Comparison of ENCODE assay signal across 23 mouse cellular contexts in the genomic region with DNA sequence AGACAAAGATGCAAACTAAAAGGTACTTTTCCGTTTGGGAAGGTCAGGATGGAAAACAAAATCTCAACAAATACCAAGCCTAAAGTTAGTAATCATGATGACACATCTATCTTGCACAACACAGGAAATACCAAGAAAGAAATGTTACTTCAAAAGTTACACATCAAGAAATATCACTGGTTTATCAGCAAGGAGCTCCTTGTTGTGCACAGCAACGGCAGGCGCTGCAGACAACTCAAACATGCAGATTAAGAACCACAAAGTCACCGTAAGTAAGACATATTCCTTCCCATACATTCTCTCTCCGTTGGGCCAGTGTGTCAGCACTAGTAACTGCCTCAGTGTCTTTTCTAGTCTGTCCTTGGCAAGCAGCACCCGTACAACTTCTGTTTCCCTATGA. TPM values are rescaled to one million over a fixed set of nuclear protein-coding genes. Genes with fewer than 3 reads are reported as not detected.
DNase-seq lines count a peak whose midpoint lies in the region; ATAC-seq and TF ChIP-seq lines count a peak whose summit lies in the region.
"Had no signal": no experiment of that assay in that cellular context is flagged by ENCODE, and none has a peak within 500 bp of the region (broad histone marks: within the 10 kb centered on the region; RNA-seq: fewer than 3 reads in every experiment).

No protein-coding gene starts in this region.

- H3K27me3 ChIP-seq in intestine, postnatal 0 days (replicated peaks; ENCODE audit: control insufficient read depth, insufficient read depth, low read length), result no peaks in the 10 kb centered on the region
- H3K27me3 ChIP-seq in intestine, embryonic 15.5 days (replicated peaks), result no peaks in the 10 kb centered on the region
- H3K27me3 ChIP-seq: heart, embryonic 15.5 days; midbrain, embryonic 15.5 days had no signal

- no peak for TF ChIP-seq CTCF in intestine, postnatal 0 days (IDR thresholded peaks at IDR 0.05; ENCODE audit: low read depth)

- peak overlapping the region; percentile 15; the same call in 1 of the 2 replicates for H3K27ac ChIP-seq in intestine, postnatal 0 days (ENCODE audit: low read depth, low read length)
- H3K27ac ChIP-seq in intestine, embryonic 15.5 days, result no peak overlapping the region
- H3K27ac ChIP-seq: heart, adult 2 months; heart, embryonic 15.5 days; hindbrain, embryonic 10.5 days; limb, embryonic 10.5 days; midbrain, embryonic 15.5 days had no signal

- H3K36me3 ChIP-seq in intestine, postnatal 0 days (ENCODE audit: control insufficient read depth, insufficient read depth), result peaks cover 41% of the 10 kb centered on the region
- peaks cover 34% of the 10 kb centered on the region for H3K36me3 ChIP-seq in intestine, embryonic 15.5 days

- no peak overlapping the region for H3K4me2 ChIP-seq in intestine, postnatal 0 days (replicated peaks; ENCODE audit: low read depth)
- no peak overlapping the region for H3K4me2 ChIP-seq in intestine, embryonic 15.5 days (replicated peaks)
- H3K4me2 ChIP-seq: heart, embryonic 15.5 days; liver, embryonic 11.5 days; midbrain, embryonic 15.5 days had no signal

- ATAC-seq in intestine, postnatal 0 days, result no peak
- no peak for ATAC-seq in intestine, embryonic 15.5 days
- ATAC-seq in megakaryocyte, adult 5-6 weeks (ENCODE audit: poor library complexity, severe bottlenecking), result peak; percentile 81
- ATAC-seq: forebrain, embryonic 14.5 days; midbrain, embryonic 15.5 days had no signal

- no peaks in the 10 kb centered on the region for H3K9me3 ChIP-seq in intestine, postnatal 0 days (ENCODE audit: control insufficient read depth)
- no peaks in the 10 kb centered on the region for H3K9me3 ChIP-seq in intestine, embryonic 15.5 days
- H3K9me3 ChIP-seq: heart, embryonic 15.5 days; hindbrain, embryonic 10.5 days; limb, embryonic 10.5 days; midbrain, embryonic 15.5 days had no signal

- H3K4me3 ChIP-seq in intestine, postnatal 0 days (ENCODE audit: low read depth, low read length), result no peak overlapping the region
- H3K4me3 ChIP-seq in intestine, embryonic 15.5 days (replicated peaks), result no peak overlapping the region
- H3K4me3 ChIP-seq: heart, adult 2 months; heart, embryonic 15.5 days; hindbrain, embryonic 10.5 days; limb, embryonic 10.5 days; midbrain, embryonic 15.5 days had no signal

- H3K4me1 ChIP-seq in intestine, postnatal 0 days (replicated peaks; ENCODE audit: control insufficient read depth, insufficient read depth, low read length), result no peaks in the 10 kb centered on the region
- no peaks in the 10 kb centered on the region for H3K4me1 ChIP-seq in intestine, embryonic 15.5 days (replicated peaks)
- H3K4me1 ChIP-seq: heart, embryonic 15.5 days; hindbrain, embryonic 10.5 days; limb, embryonic 10.5 days; midbrain, embryonic 15.5 days had no signal

- H3K9ac ChIP-seq in intestine, postnatal 0 days (ENCODE audit: low read depth, low read length), result no peak overlapping the region
- H3K9ac ChIP-seq in intestine, embryonic 15.5 days, result no peak overlapping the region
- H3K9ac ChIP-seq: heart, embryonic 15.5 days; midbrain, embryonic 15.5 days had no signal

- WGBS in intestine, postnatal 0 days, result 67% methylated on average over 6 of the region's 6 CpGs
- WGBS in intestine, embryonic 15.5 days, result 86% methylated on average over 6 of the region's 6 CpGs

- DNase-seq in 416B (ENCODE audit: low read depth) (peak; percentile 85), adipocyte (ENCODE audit: low spot score) (peak; percentile 26)
- no peak for DNase-seq in frontal cortex, postnatal 10 days (ENCODE audit: low spot score in 2 of 2)
- no peak for DNase-seq in kidney, postnatal 14 days
- no peak for DNase-seq in layer of hippocampus, postnatal 10 days (ENCODE audit: low spot score in 2 of 2)
- DNase-seq: cerebellum, postnatal 14 days; heart, adult 2 months; spleen, adult 18-20 months; thymus, postnatal 14 days had no signal

RNA-seq across cellular contexts. Expression of gene Kansl2, which starts 7.0 kb away (rescaled TPM):
- 42.1 and 42.3 TPM in 2 replicates for polyA plus RNA-seq in intestine, postnatal 0 days (2015; fragmentation: Nextera tagmentation; extraction: Ambion mirVana)
- polyA plus RNA-seq in intestine, embryonic 15.5 days (2015; fragmentation: Nextera tagmentation; extraction: Ambion mirVana), result 81.4 and 86.7 TPM in 2 replicates
- 36.7 and 42.7 TPM in 2 replicates for total RNA-seq in megakaryocyte, adult 5-6 weeks (2015)
- 30.4 and 31.8 TPM in 2 replicates for total RNA-seq in megakaryocyte, adult 5-6 weeks (2017)
- 10 to 100 TPM; 71.9 to 73.2 TPM for total RNA-seq in layer of hippocampus, postnatal 10 days (2021)

RNA-seq across cellular contexts. Expression of gene Ccnt1, which starts 29.7 kb away (rescaled TPM):
- polyA plus RNA-seq in intestine, postnatal 0 days (2015; fragmentation: Nextera tagmentation; extraction: Ambion mirVana), result 21.1 and 25.0 TPM in 2 replicates
- polyA plus RNA-seq in intestine, embryonic 15.5 days (2015; fragmentation: Nextera tagmentation; extraction: Ambion mirVana), result 42.4 and 44.9 TPM in 2 replicates
- total RNA-seq in megakaryocyte, adult 5-6 weeks (2015), result 33.0 and 38.7 TPM in 2 replicates
- total RNA-seq in megakaryocyte, adult 5-6 weeks (2017), result 41.3 and 43.5 TPM in 2 replicates
- 10 to 100 TPM; 36.0 to 51.6 TPM for total RNA-seq in layer of hippocampus, postnatal 10 days (2021)

RNA-seq across cellular contexts. Expression of gene 4930415O20Rik, which starts 29.7 kb away (rescaled TPM):
- polyA plus RNA-seq in intestine, postnatal 0 days (2015; fragmentation: Nextera tagmentation; extraction: Ambion mirVana), result not detected in 2 replicates
- polyA plus RNA-seq in intestine, embryonic 15.5 days (2015; fragmentation: Nextera tagmentation; extraction: Ambion mirVana), result 0.77 TPM in 1 of 2 replicates, not detected in the other
- 0.46 TPM in 1 of 2 replicates, not detected in the other for total RNA-seq in megakaryocyte, adult 5-6 weeks (2015)
- total RNA-seq in megakaryocyte, adult 5-6 weeks (2017), result not detected in 2 replicates
- not detected for total RNA-seq in layer of hippocampus, postnatal 10 days (2021)
- total RNA-seq: left cerebral cortex, adult 18-20 months had no signal
- polyA plus RNA-seq: forebrain, embryonic 14.5 days; heart, adult 2 months; hindbrain, embryonic 10.5 days; lung, embryonic 16.5 days had no signal

RNA-seq across cellular contexts. Expression of gene Olfr279, which starts 48.9 kb away (rescaled TPM):
- polyA plus RNA-seq in intestine, postnatal 0 days (2015; fragmentation: Nextera tagmentation; extraction: Ambion mirVana), result not detected in 2 replicates
- polyA plus RNA-seq in intestine, embryonic 15.5 days (2015; fragmentation: Nextera tagmentation; extraction: Ambion mirVana), result not detected in 2 replicates
- total RNA-seq in megakaryocyte, adult 5-6 weeks (2015), result not detected in 2 replicates
- not detected in 2 replicates for total RNA-seq in megakaryocyte, adult 5-6 weeks (2017)
- total RNA-seq in layer of hippocampus, postnatal 10 days (2021), result not detected
- total RNA-seq: gastrocnemius, adult 18-20 months; heart, adult 2 months; left cerebral cortex, adult 18-20 months had no signal
- polyA plus RNA-seq: forebrain, embryonic 14.5 days; heart, adult 2 months; heart, embryonic 15.5 days; hindbrain, embryonic 10.5 days; kidney, embryonic 14.5 days; limb, embryonic 10.5 days; liver, embryonic 11.5 days; lung, embryonic 16.5 days; midbrain, embryonic 15.5 days; stomach, embryonic 16.5 days had no signal

RNA-seq across cellular contexts. Expression of gene Lalba, which starts 58.5 kb away (rescaled TPM):
- 0.34 and 0.56 TPM in 2 replicates for polyA plus RNA-seq in intestine, postnatal 0 days (2015; fragmentation: Nextera tagmentation; extraction: Ambion mirVana)
- polyA plus RNA-seq in intestine, embryonic 15.5 days (2015; fragmentation: Nextera tagmentation; extraction: Ambion mirVana), result 0.23 TPM in 1 of 2 replicates, not detected in the other
- not detected in 2 replicates for total RNA-seq in megakaryocyte, adult 5-6 weeks (2015)
- not detected in 2 replicates for total RNA-seq in megakaryocyte, adult 5-6 weeks (2017)
- total RNA-seq in layer of hippocampus, postnatal 10 days (2021), result not detected
- total RNA-seq: gastrocnemius, adult 18-20 months; heart, adult 2 months; left cerebral cortex, adult 18-20 months had no signal
- polyA plus RNA-seq: forebrain, embryonic 14.5 days; heart, embryonic 15.5 days; liver, embryonic 11.5 days; midbrain, embryonic 15.5 days had no signal

Comparison
In these comparisons a context has a peak if more than half of its experiments do, and no peak if none do; other contexts are left out.
1. DNase-seq: peak in 416B (single experiment) and adipocyte (single experiment); none in frontal cortex, postnatal 10 days (0 of 2), kidney, postnatal 14 days (single experiment) and layer of hippocampus, postnatal 10 days (0 of 2).